Mouse (Mus musculus) forebrain, embryonic 16.5 days (tissue): ENCODE measurements around the gene Mill2. TPM values are rescaled to one million over a fixed set of nuclear protein-coding genes. Genes with fewer than 3 reads are reported as not detected.
A peak's percentile ranks its signal among the peaks of the same experiment; 100 is the strongest.

Experiments used
- ATAC-seq: fragments of 200-750 bp; cut with Nextera tagmentation; 2 replicates; pipeline ENCODE4 v1.8.0; 2017; ENCODE audit warnings: mild to moderate bottlenecking, moderate library complexity
- H3K27ac ChIP-seq: fragments of 300-500 bp; sonication (generic); 2 replicates; pipeline ENCODE4 v1.5.1; 2014; ENCODE audit warnings: low read length, control low read depth
- H3K27me3 ChIP-seq: fragments of 300-500 bp; sonication (generic); replicated peaks from 2 replicates; pipeline ENCODE4 v1.6.1; 2014; ENCODE audit warnings: low read length; ENCODE audit not compliant: control insufficient read depth, insufficient read depth
- H3K36me3 ChIP-seq: fragments of 300-500 bp; sonication (generic); 2 replicates; pipeline ENCODE4 v1.6.1; 2014; ENCODE audit not compliant: control insufficient read depth, insufficient read depth
- H3K4me1 ChIP-seq: fragments of 300-500 bp; sonication (generic); replicated peaks from 2 replicates; pipeline ENCODE4 v1.6.1; 2014; ENCODE audit warnings: low read length; ENCODE audit not compliant: control insufficient read depth, insufficient read depth
- H3K4me2 ChIP-seq: fragments of 300-500 bp; sonication (generic); 2 replicates; pipeline ENCODE4 v1.6.1; 2014; ENCODE audit warnings: mild to moderate bottlenecking, low read length, control low read depth
- H3K4me3 ChIP-seq: fragments of 300-500 bp; sonication (generic); replicated peaks from 2 replicates; pipeline ENCODE4 v1.5.1; 2014; ENCODE audit warnings: mild to moderate bottlenecking, low read length, control low read depth
- H3K9ac ChIP-seq: fragments of 300-500 bp; sonication (generic); replicated peaks from 2 replicates; pipeline ENCODE4 v1.6.1; 2014; ENCODE audit warnings: low read depth, low read length, control low read depth
- H3K9me3 ChIP-seq: fragments of 300-500 bp; sonication (generic); 2 replicates; pipeline ENCODE4 v1.6.1; 2016; ENCODE audit warnings: low read length; ENCODE audit not compliant: control insufficient read depth
- WGBS: fragments of 180-500 bp; shearing (Covaris S2); extraction: QIAGEN DNeasy Blood & Tissue Kit; methylation state at CpG from one replicate; pipeline ENCODE4 v1.1.7; 2014; 5-methylcytosine and 5-hydroxymethylcytosine counted together
- polyA plus RNA-seq: library from polyadenylated mRNA; unstranded; fragments of >200 nt; fragmentation: Nextera tagmentation; extraction: Ambion mirVana; gene quantifications from 2 replicates; pipeline ENCODE4 v1.2.1, GENCODE M21; 2015

The Mill2 gene
- polyA plus RNA-seq, 1 experiment from 2014 or later, result 0.30 TPM

DNA sequence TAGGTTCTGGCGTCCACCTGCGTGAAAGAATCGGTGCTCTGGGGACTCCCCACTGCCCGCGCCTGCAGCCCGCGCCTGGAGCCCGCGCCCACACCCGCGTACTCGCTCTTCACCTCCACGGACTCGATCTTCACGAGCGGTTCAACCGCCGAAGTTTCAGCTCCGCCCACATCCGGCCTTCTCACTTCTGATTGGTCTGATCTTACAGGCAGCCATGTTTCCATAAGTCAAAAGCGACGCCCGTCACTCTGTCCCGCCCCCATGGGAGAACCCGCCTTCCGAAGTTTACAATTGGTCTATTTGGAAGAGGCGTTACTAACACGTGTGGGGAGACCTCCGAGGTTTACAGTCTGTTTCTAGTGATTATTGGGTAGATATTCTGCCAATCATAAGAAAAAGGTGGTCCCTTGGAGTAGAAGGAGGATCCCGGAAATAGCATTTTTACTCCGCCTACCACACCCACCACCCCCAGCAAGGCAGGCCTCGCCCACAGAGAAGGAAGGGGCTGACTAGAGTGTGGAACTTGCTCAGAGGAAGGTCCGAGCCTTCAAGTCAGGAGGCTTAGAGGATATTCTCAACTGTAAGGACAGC lies 70.6 kb downstream of the Mill2 start, which contains the start of gene Ccdc61:
Gene Ccdc61, minus strand, starts transcription at position 175 of the 591 bp plus-strand sequence.
- Histone ChIP-seq H3K27me3 (no peaks in the 10 kb centered on the region), H3K4me2 (peak within 1 kb of the TSS; percentile 85), H3K4me1 (peaks cover 16% of the 10 kb centered on the region), H3K27ac (peak within 1 kb of the TSS; percentile 1; the same call in 1 of the 2 replicates), H3K9me3 (no peaks in the 10 kb centered on the region), H3K36me3 (0 out of 2 replicates have a peak, but pooled peaks cover 2% of the 10 kb centered on the region), H3K4me3 (peak within 1 kb of the TSS; percentile 78), H3K9ac (peak within 1 kb of the TSS; percentile 50)
- WGBS, result under 1% methylated on average over 33 of the region's 33 CpGs
- ATAC-seq, result peak; percentile 99

Other genes with a start within 250 kb of the Mill2 start
- not detected in 2 replicates for gene Psg23, start 223.5 kb upstream of the Mill2 start, polyA plus RNA-seq
- not detected in 2 replicates for gene Psg21, start 183.2 kb upstream of the Mill2 start, polyA plus RNA-seq
- gene Psg20, start 153.8 kb upstream of the Mill2 start, polyA plus RNA-seq, result not detected in 2 replicates
- gene Psg22, start 121.9 kb upstream of the Mill2 start, polyA plus RNA-seq, result not detected in 2 replicates
- not detected in 2 replicates for gene Psg19, start 41.4 kb upstream of the Mill2 start, polyA plus RNA-seq
- gene Psg17, start 18.4 kb upstream of the Mill2 start, polyA plus RNA-seq, result not detected in 2 replicates
- gene Pglyrp1, start 31.4 kb downstream of the Mill2 start, polyA plus RNA-seq, result 26.3 and 26.7 TPM in 2 replicates
- gene Ccdc61, start 70.4 kb downstream of the Mill2 start, polyA plus RNA-seq, result 23.9 and 24.0 TPM in 2 replicates
- 15.8 and 17.3 TPM in 2 replicates for gene Nova2, start 85.9 kb downstream of the Mill2 start, polyA plus RNA-seq
- gene Nanos2, start 147.4 kb downstream of the Mill2 start, polyA plus RNA-seq, result 0.46 and 0.91 TPM in 2 replicates
- gene Mypop, start 151.3 kb downstream of the Mill2 start, polyA plus RNA-seq, result 3.1 and 3.6 TPM in 2 replicates
- 28.0 and 30.4 TPM in 2 replicates for gene Irf2bp1, start 164.1 kb downstream of the Mill2 start, polyA plus RNA-seq
- gene Foxa3, start 183.6 kb downstream of the Mill2 start, polyA plus RNA-seq, result not detected in 2 replicates
- 34.4 and 34.7 TPM in 2 replicates for gene Sympk, start 184.4 kb downstream of the Mill2 start, polyA plus RNA-seq
- 0.09 TPM in 1 of 2 replicates, not detected in the other for gene Rsph6a, start 214.7 kb downstream of the Mill2 start, polyA plus RNA-seq
- gene Dmwd, start 236.3 kb downstream of the Mill2 start, polyA plus RNA-seq, result 28.1 and 29.7 TPM in 2 replicates
- gene Dmpk, start 243.9 kb downstream of the Mill2 start, polyA plus RNA-seq, result 5.6 and 10.1 TPM in 2 replicates